Mouse (Mus musculus): ENCODE measurements around the gene Abhd13.

DNA sequence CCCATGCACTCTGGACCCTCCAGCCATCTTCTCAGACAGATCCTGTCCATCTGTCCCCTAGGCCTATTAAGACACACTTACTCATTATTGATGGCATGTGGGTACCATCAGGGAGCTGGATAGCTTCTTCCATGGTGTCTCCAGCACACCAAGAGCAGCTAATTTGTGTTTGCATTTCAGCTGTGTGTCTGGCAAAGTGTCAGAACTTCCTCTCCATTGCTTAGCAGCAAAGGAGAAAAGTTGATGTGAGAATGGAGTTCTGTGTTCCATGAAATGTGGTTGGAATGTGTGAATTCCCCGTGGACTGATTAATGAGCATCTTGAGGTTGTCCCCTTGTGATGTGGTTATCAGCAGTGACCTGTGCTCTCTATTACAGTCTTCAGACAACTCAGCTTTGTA is 2.2 kb downstream of the Abhd13 start:
- TF ChIP-seq GATA1 (IDR thresholded peaks at IDR 0.05; ENCODE audit: low read length) (no peak), TAL1 (IDR thresholded peaks at IDR 0.05; ENCODE audit: low read length) (no peak)

Measured in erythroblast, embryonic 14.5 days (primary cell).